Mouse (Mus musculus): ENCODE measurements around the gene Bag6. TPM values are rescaled to one million over a fixed set of nuclear protein-coding genes. Genes with fewer than 3 reads are reported as not detected.

The Bag6 gene
- total and polyA plus RNA-seq, 3 experiments = 69.5 to 686 (median 182) TPM

GRCm38 (mm10) chr17:35192924-35193323 is 57.9 kb downstream of the Bag6 start:
- no peak overlapping the region for H3K4me3 ChIP-seq (ENCODE audit: low read depth, low read length)
- ATAC-seq (ENCODE audit: extremely low read depth, insufficient number of reproducible peaks, low FRiP score, poor library complexity, severe bottlenecking) = no peak
- no peak for TF ChIP-seq GATA1 (IDR thresholded peaks at IDR 0.05; ENCODE audit: borderline replicate concordance, low read length)
- TF ChIP-seq GATA2 (IDR thresholded peaks at IDR 0.05; ENCODE audit: borderline replicate concordance, low read depth, low read length) = no peak
- TF ChIP-seq POLR2AphosphoS5 (IDR thresholded peaks at IDR 0.05; ENCODE audit: insufficient replicate concordance, low read depth, low read length) = no peak
- no peak for TF ChIP-seq CTCF (IDR thresholded peaks at IDR 0.05; ENCODE audit: low read depth, low read length)
- no peak for TF ChIP-seq TAL1 (conservative IDR thresholded peaks at IDR 0.05; ENCODE audit: low read depth, low read length)
- H3K36me3 ChIP-seq (replicated peaks) = no peaks in the 10 kb centered on the region
- peaks cover 71% of the 10 kb centered on the region for H3K4me1 ChIP-seq (ENCODE audit: insufficient read depth, low read depth, low read length)
- DNase-seq (ENCODE audit: low spot score) = no peak
- no peaks in the 10 kb centered on the region; the same call in 1 of the 2 replicates for H3K9me3 ChIP-seq (replicated peaks)
- peaks cover 27% of the 10 kb centered on the region for H3K27me3 ChIP-seq (ENCODE audit: insufficient read depth, low read length)

GRCm38 (mm10) chr17:35193881-35194843 is 59.2 kb downstream of the Bag6 start, which contains the start of gene Ltb:
Gene Ltb (plus strand): TSS chr17:35194439.
- Histone ChIP-seq H3K27me3 (ENCODE audit: insufficient read depth, low read length) (peaks cover 35% of the 10 kb centered on the region), H3K9me3 (replicated peaks) (no peaks in the 10 kb centered on the region; the same call in 1 of the 2 replicates), H3K4me1 (ENCODE audit: insufficient read depth, low read depth, low read length) (peaks cover 59% of the 10 kb centered on the region), H3K4me3 (ENCODE audit: low read depth, low read length) (no peak within 1 kb of the TSS), H3K36me3 (replicated peaks) (no peaks in the 10 kb centered on the region)
- TF ChIP-seq GATA2 (IDR thresholded peaks at IDR 0.05; ENCODE audit: borderline replicate concordance, low read depth, low read length) (no peak), GATA1 (IDR thresholded peaks at IDR 0.05; ENCODE audit: borderline replicate concordance, low read length) (no peak), CTCF (IDR thresholded peaks at IDR 0.05; ENCODE audit: low read depth, low read length) (no peak), POLR2AphosphoS5 (IDR thresholded peaks at IDR 0.05; ENCODE audit: insufficient replicate concordance, low read depth, low read length) (no peak), TAL1 (conservative IDR thresholded peaks at IDR 0.05; ENCODE audit: low read depth, low read length) (no peak)
- no peak for DNase-seq (ENCODE audit: low spot score)
- no peak for ATAC-seq (ENCODE audit: extremely low read depth, insufficient number of reproducible peaks, low FRiP score, poor library complexity, severe bottlenecking)

GRCm38 (mm10) chr17:35194844-35195630 is 60.1 kb downstream of the Bag6 start:
- ATAC-seq (ENCODE audit: extremely low read depth, insufficient number of reproducible peaks, low FRiP score, poor library complexity, severe bottlenecking) (no peak), DNase-seq (ENCODE audit: low spot score) (no peak)
- Histone ChIP-seq H3K4me1 (ENCODE audit: insufficient read depth, low read depth, low read length) (peaks cover 55% of the 10 kb centered on the region), H3K4me3 (ENCODE audit: low read depth, low read length) (peak overlapping the region; percentile 63; the same call in 1 of the 2 replicates), H3K9me3 (replicated peaks) (no peaks in the 10 kb centered on the region; the same call in 1 of the 2 replicates), H3K36me3 (replicated peaks) (no peaks in the 10 kb centered on the region), H3K27me3 (ENCODE audit: insufficient read depth, low read length) (peaks cover 40% of the 10 kb centered on the region)
- TF ChIP-seq TAL1 (conservative IDR thresholded peaks at IDR 0.05; ENCODE audit: low read depth, low read length) = no peak
- no peak for TF ChIP-seq GATA2 (IDR thresholded peaks at IDR 0.05; ENCODE audit: borderline replicate concordance, low read depth, low read length)
- no peak for TF ChIP-seq POLR2AphosphoS5 (IDR thresholded peaks at IDR 0.05; ENCODE audit: insufficient replicate concordance, low read depth, low read length)
- no peak for TF ChIP-seq CTCF (IDR thresholded peaks at IDR 0.05; ENCODE audit: low read depth, low read length)
- TF ChIP-seq GATA1 (IDR thresholded peaks at IDR 0.05; ENCODE audit: borderline replicate concordance, low read length) = no peak

DNA sequence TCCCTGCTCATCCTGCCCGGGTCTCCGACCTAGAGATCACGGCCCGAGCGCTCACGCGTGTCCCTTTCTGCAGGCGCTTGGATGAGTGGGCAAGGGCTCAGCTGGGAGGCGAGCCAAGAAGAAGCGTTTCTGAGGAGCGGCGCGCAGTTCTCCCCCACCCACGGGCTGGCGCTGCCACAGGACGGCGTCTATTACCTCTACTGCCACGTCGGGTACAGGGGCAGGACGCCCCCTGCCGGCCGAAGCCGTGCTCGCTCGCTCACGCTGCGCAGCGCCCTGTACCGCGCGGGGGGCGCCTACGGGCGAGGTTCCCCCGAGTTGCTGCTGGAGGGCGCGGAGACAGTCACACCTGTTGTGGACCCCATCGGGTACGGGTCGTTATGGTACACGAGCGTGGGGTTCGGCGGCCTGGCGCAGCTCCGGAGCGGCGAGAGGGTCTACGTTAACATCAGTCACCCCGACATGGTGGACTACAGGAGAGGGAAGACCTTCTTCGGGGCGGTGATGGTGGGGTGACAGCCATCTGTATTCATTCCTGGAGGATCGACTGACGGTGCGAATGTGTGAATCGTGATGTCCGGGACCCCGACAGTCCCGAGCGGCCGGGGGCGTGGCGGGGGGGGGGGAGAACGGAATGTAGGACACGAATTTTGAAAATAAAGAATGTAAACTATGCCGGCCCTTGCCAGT is 60.8 kb downstream of the Bag6 start:
- peak; percentile 63 for DNase-seq (ENCODE audit: low spot score)
- H3K27me3 ChIP-seq (ENCODE audit: insufficient read depth, low read length) = peaks cover 47% of the 10 kb centered on the region
- peak overlapping the region; percentile 63; the same call in 1 of the 2 replicates for H3K4me3 ChIP-seq (ENCODE audit: low read depth, low read length)
- H3K36me3 ChIP-seq (replicated peaks) = no peaks in the 10 kb centered on the region
- H3K9me3 ChIP-seq (replicated peaks) = no peaks in the 10 kb centered on the region; the same call in 1 of the 2 replicates
- no peak for ATAC-seq (ENCODE audit: extremely low read depth, insufficient number of reproducible peaks, low FRiP score, poor library complexity, severe bottlenecking)
- peaks cover 56% of the 10 kb centered on the region for H3K4me1 ChIP-seq (ENCODE audit: insufficient read depth, low read depth, low read length)
- TF ChIP-seq TAL1 (conservative IDR thresholded peaks at IDR 0.05; ENCODE audit: low read depth, low read length) (no peak), CTCF (IDR thresholded peaks at IDR 0.05; ENCODE audit: low read depth, low read length) (peak; percentile 74)

DNA sequence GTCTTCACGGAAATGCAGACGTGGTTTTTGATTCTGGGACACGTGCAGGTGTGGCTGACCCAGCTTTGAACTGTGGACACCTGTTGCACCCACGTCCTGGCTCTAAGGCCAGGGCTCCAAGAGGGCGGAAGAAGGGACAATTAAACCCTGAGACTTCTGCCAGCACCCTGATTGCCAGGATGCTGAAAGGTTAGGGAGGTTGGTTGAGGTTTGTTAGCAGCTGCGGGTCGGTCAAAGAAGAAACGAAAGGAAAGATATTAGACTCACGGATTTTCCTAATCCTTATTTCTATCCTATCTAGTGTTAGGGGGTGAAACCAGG is 61.3 kb downstream of the Bag6 start:
- Histone ChIP-seq H3K36me3 (replicated peaks) (no peaks in the 10 kb centered on the region), H3K9me3 (replicated peaks) (no peaks in the 10 kb centered on the region; the same call in 1 of the 2 replicates), H3K4me3 (ENCODE audit: low read depth, low read length) (no peak overlapping the region), H3K27me3 (ENCODE audit: insufficient read depth, low read length) (peaks cover 51% of the 10 kb centered on the region), H3K4me1 (ENCODE audit: insufficient read depth, low read depth, low read length) (peaks cover 60% of the 10 kb centered on the region)
- TF ChIP-seq GATA1 (IDR thresholded peaks at IDR 0.05; ENCODE audit: borderline replicate concordance, low read length) = no peak
- no peak for TF ChIP-seq CTCF (IDR thresholded peaks at IDR 0.05; ENCODE audit: low read depth, low read length)
- no peak for TF ChIP-seq GATA2 (IDR thresholded peaks at IDR 0.05; ENCODE audit: borderline replicate concordance, low read depth, low read length)
- no peak for TF ChIP-seq TAL1 (conservative IDR thresholded peaks at IDR 0.05; ENCODE audit: low read depth, low read length)
- TF ChIP-seq POLR2AphosphoS5 (IDR thresholded peaks at IDR 0.05; ENCODE audit: insufficient replicate concordance, low read depth, low read length) = no peak
- no peak for DNase-seq (ENCODE audit: low spot score)
- no peak for ATAC-seq (ENCODE audit: extremely low read depth, insufficient number of reproducible peaks, low FRiP score, poor library complexity, severe bottlenecking)

Other genes with a start within 250 kb of the Bag6 start
Only the 20 nearest of the 41 such genes appear.
- 211 and 218 TPM in 2 replicates for gene Clic1, start 85.2 kb upstream of the Bag6 start, total RNA-seq (2014; fragmentation: Nextera tagmentation)
- gene Clic1, start 85.2 kb upstream of the Bag6 start, total RNA-seq (2017) = 562 and 724 TPM in 2 replicates
- 233 and 258 TPM in 2 replicates for gene Clic1, start 85.2 kb upstream of the Bag6 start, polyA plus RNA-seq (2012)
- 52.4 and 70.3 TPM in 2 replicates for gene Ddah2, start 76.1 kb upstream of the Bag6 start, total RNA-seq (2014; fragmentation: Nextera tagmentation)
- 179 and 180 TPM in 2 replicates for gene Ddah2, start 76.1 kb upstream of the Bag6 start, total RNA-seq (2017)
- 242 and 291 TPM in 2 replicates for gene Ddah2, start 76.1 kb upstream of the Bag6 start, polyA plus RNA-seq (2012)
- not detected in 2 replicates for gene Ly6g6c, start 69.8 kb upstream of the Bag6 start, total RNA-seq (2014; fragmentation: Nextera tagmentation)
- 0.16 TPM in 1 of 2 replicates, not detected in the other for gene Ly6g6c, start 69.8 kb upstream of the Bag6 start, total RNA-seq (2017)
- gene Ly6g6c, start 69.8 kb upstream of the Bag6 start, polyA plus RNA-seq (2012) = not detected in 2 replicates
- gene Mpig6b, start 69.0 kb upstream of the Bag6 start, total RNA-seq (2014; fragmentation: Nextera tagmentation) = not detected in 2 replicates
- 0.06 TPM in 1 of 2 replicates, not detected in the other for gene Mpig6b, start 69.0 kb upstream of the Bag6 start, total RNA-seq (2017)
- not detected in 2 replicates for gene Mpig6b, start 69.0 kb upstream of the Bag6 start, polyA plus RNA-seq (2012)
- gene Ly6g6e, start 58.3 kb upstream of the Bag6 start, total RNA-seq (2014; fragmentation: Nextera tagmentation) = not detected in 2 replicates
- not detected in 2 replicates for gene Ly6g6e, start 58.3 kb upstream of the Bag6 start, total RNA-seq (2017)
- gene Ly6g6e, start 58.3 kb upstream of the Bag6 start, polyA plus RNA-seq (2012) = 0.36 TPM in 1 of 2 replicates, not detected in the other
- gene Ly6g6d, start 57.1 kb upstream of the Bag6 start, total RNA-seq (2014; fragmentation: Nextera tagmentation) = not detected in 2 replicates
- gene Ly6g6d, start 57.1 kb upstream of the Bag6 start, total RNA-seq (2017) = 0.58 TPM in 1 of 2 replicates, not detected in the other
- gene Ly6g6d, start 57.1 kb upstream of the Bag6 start, polyA plus RNA-seq (2012) = 2.0 and 3.6 TPM in 2 replicates
- gene Ly6g6f, start 49.6 kb upstream of the Bag6 start, total RNA-seq (2014; fragmentation: Nextera tagmentation) = not detected in 2 replicates
- gene Ly6g6f, start 49.6 kb upstream of the Bag6 start, total RNA-seq (2017) = 0.23 and 0.27 TPM in 2 replicates
- gene Ly6g6f, start 49.6 kb upstream of the Bag6 start, polyA plus RNA-seq (2012) = 0.10 and 0.24 TPM in 2 replicates
- gene Abhd16a, start 45.9 kb upstream of the Bag6 start, total RNA-seq (2014; fragmentation: Nextera tagmentation) = 28.9 and 32.3 TPM in 2 replicates
- 35.6 and 50.0 TPM in 2 replicates for gene Abhd16a, start 45.9 kb upstream of the Bag6 start, total RNA-seq (2017)
- 80.6 and 97.0 TPM in 2 replicates for gene Abhd16a, start 45.9 kb upstream of the Bag6 start, polyA plus RNA-seq (2012)
- gene Ly6g5c, start 26.9 kb upstream of the Bag6 start, total RNA-seq (2014; fragmentation: Nextera tagmentation) = not detected in 2 replicates
- gene Ly6g5c, start 26.9 kb upstream of the Bag6 start, total RNA-seq (2017) = not detected in 2 replicates
- gene Ly6g5c, start 26.9 kb upstream of the Bag6 start, polyA plus RNA-seq (2012) = not detected in 2 replicates
- not detected in 2 replicates for gene Ly6g5b, start 19.8 kb upstream of the Bag6 start, total RNA-seq (2014; fragmentation: Nextera tagmentation)
- gene Ly6g5b, start 19.8 kb upstream of the Bag6 start, total RNA-seq (2017) = 0.82 and 0.93 TPM in 2 replicates
- 0.10 and 0.12 TPM in 2 replicates for gene Ly6g5b, start 19.8 kb upstream of the Bag6 start, polyA plus RNA-seq (2012)
- 38.0 and 45.9 TPM in 2 replicates for gene Gpank1, start 13.7 kb upstream of the Bag6 start, total RNA-seq (2014; fragmentation: Nextera tagmentation)
- gene Gpank1, start 13.7 kb upstream of the Bag6 start, total RNA-seq (2017) = 49.0 and 54.0 TPM in 2 replicates
- gene Gpank1, start 13.7 kb upstream of the Bag6 start, polyA plus RNA-seq (2012) = 87.0 and 99.4 TPM in 2 replicates
- 466 and 494 TPM in 2 replicates for gene Csnk2b, start 13.1 kb upstream of the Bag6 start, total RNA-seq (2014; fragmentation: Nextera tagmentation)
- gene Csnk2b, start 13.1 kb upstream of the Bag6 start, total RNA-seq (2017) = 431 and 460 TPM in 2 replicates
- 74.4 and 79.6 TPM in 2 replicates for gene Csnk2b, start 13.1 kb upstream of the Bag6 start, polyA plus RNA-seq (2012)
- gene D17H6S53E, start 8.8 kb upstream of the Bag6 start, total RNA-seq (2014; fragmentation: Nextera tagmentation) = 5.9 and 9.3 TPM in 2 replicates
- 22.1 and 24.1 TPM in 2 replicates for gene D17H6S53E, start 8.8 kb upstream of the Bag6 start, total RNA-seq (2017)
- 12.5 and 12.8 TPM in 2 replicates for gene D17H6S53E, start 8.8 kb upstream of the Bag6 start, polyA plus RNA-seq (2012)
- gene Apom, start 3.1 kb upstream of the Bag6 start, total RNA-seq (2014; fragmentation: Nextera tagmentation) = not detected in 2 replicates
- gene Apom, start 3.1 kb upstream of the Bag6 start, total RNA-seq (2017) = 0.22 and 0.23 TPM in 2 replicates
- 0.10 and 0.11 TPM in 2 replicates for gene Apom, start 3.1 kb upstream of the Bag6 start, polyA plus RNA-seq (2012)
- gene Prrc2a, start 29.7 kb downstream of the Bag6 start, total RNA-seq (2014; fragmentation: Nextera tagmentation) = 773 and 873 TPM in 2 replicates
- 35.3 and 36.8 TPM in 2 replicates for gene Prrc2a, start 29.7 kb downstream of the Bag6 start, total RNA-seq (2017)
- gene Prrc2a, start 29.7 kb downstream of the Bag6 start, polyA plus RNA-seq (2012) = 1,534 and 1,682 TPM in 2 replicates
- gene Aif1, start 40.9 kb downstream of the Bag6 start, total RNA-seq (2014; fragmentation: Nextera tagmentation) = 3.1 TPM in 1 of 2 replicates, not detected in the other
- 2.1 and 3.2 TPM in 2 replicates for gene Aif1, start 40.9 kb downstream of the Bag6 start, total RNA-seq (2017)
- 0.17 TPM in 1 of 2 replicates, not detected in the other for gene Aif1, start 40.9 kb downstream of the Bag6 start, polyA plus RNA-seq (2012)
- gene Lst1, start 53.3 kb downstream of the Bag6 start, total RNA-seq (2014; fragmentation: Nextera tagmentation) = 81.9 and 91.5 TPM in 2 replicates
- 391 and 521 TPM in 2 replicates for gene Lst1, start 53.3 kb downstream of the Bag6 start, total RNA-seq (2017)
- gene Lst1, start 53.3 kb downstream of the Bag6 start, polyA plus RNA-seq (2012) = 7.1 and 8.0 TPM in 2 replicates
- gene Ltb, start 59.3 kb downstream of the Bag6 start, total RNA-seq (2014; fragmentation: Nextera tagmentation) = not detected in 2 replicates
- gene Ltb, start 59.3 kb downstream of the Bag6 start, total RNA-seq (2017) = 0.99 and 1.2 TPM in 2 replicates
- gene Ltb, start 59.3 kb downstream of the Bag6 start, polyA plus RNA-seq (2012) = 0.45 and 0.78 TPM in 2 replicates
- gene Tnf, start 66.8 kb downstream of the Bag6 start, total RNA-seq (2014; fragmentation: Nextera tagmentation) = 0.68 TPM in 1 of 2 replicates, not detected in the other
- gene Tnf, start 66.8 kb downstream of the Bag6 start, total RNA-seq (2017) = 1.4 and 1.5 TPM in 2 replicates
- gene Tnf, start 66.8 kb downstream of the Bag6 start, polyA plus RNA-seq (2012) = 0.04 TPM in 1 of 2 replicates, not detected in the other
- not detected in 2 replicates for gene Lta, start 70.2 kb downstream of the Bag6 start, total RNA-seq (2014; fragmentation: Nextera tagmentation)
- 0.12 TPM in 1 of 2 replicates, not detected in the other for gene Lta, start 70.2 kb downstream of the Bag6 start, total RNA-seq (2017)
- gene Lta, start 70.2 kb downstream of the Bag6 start, polyA plus RNA-seq (2012) = not detected in 2 replicates

Measured in G1E (cell line).